Mouse (Mus musculus): Measurements from ENCODE around the gene Zic4.

Gene Zic4

GRCm38 (mm10) chr9:91361856-91362601, at the start of gene Zic4:
Gene Zic4, plus strand, starts transcription at chr9:91362413.
- no peak for DNase-seq

- no peak for DNase-seq
These were observed 14.6 kb upstream of the Zic4 start for GRCm38 (mm10) chr9:91347591-91347990.

GRCm38 (mm10) chr9:91348746-91349145, 13.5 kb upstream of the Zic4 start:
- no peak for DNase-seq

- no peak for DNase-seq
These were observed 11.9 kb upstream of the Zic4 start for GRCm38 (mm10) chr9:91350211-91350791.

GRCm38 (mm10) chr9:91350861-91351291, 11.3 kb upstream of the Zic4 start:
- no peak for DNase-seq

- DNase-seq, result no peak
These were observed 10.9 kb upstream of the Zic4 start for GRCm38 (mm10) chr9:91351361-91351760.

GRCm38 (mm10) chr9:91351961-91352411, 10.2 kb upstream of the Zic4 start:
- no peak for DNase-seq

GRCm38 (mm10) chr9:91352786-91353185, 9.4 kb upstream of the Zic4 start:
- DNase-seq, result no peak

- no peak for DNase-seq
These were observed 8.4 kb upstream of the Zic4 start for GRCm38 (mm10) chr9:91353551-91354433.

GRCm38 (mm10) chr9:91354434-91355269, 7.6 kb upstream of the Zic4 start:
- DNase-seq, result no peak

GRCm38 (mm10) chr9:91355270-91355589, 7.0 kb upstream of the Zic4 start:
- no peak for DNase-seq

- no peak for DNase-seq
These were observed 6.4 kb upstream of the Zic4 start for GRCm38 (mm10) chr9:91355629-91356352.

- DNase-seq, result no peak
These were observed 5.9 kb upstream of the Zic4 start for GRCm38 (mm10) chr9:91356353-91356740.

GRCm38 (mm10) chr9:91357321-91357720, 4.9 kb upstream of the Zic4 start:
- no peak for DNase-seq

GRCm38 (mm10) chr9:91358851-91359687, 3.1 kb upstream of the Zic4 start:
- no peak for DNase-seq

- no peak for DNase-seq
These were observed 1.8 kb upstream of the Zic4 start for GRCm38 (mm10) chr9:91360151-91361032.

GRCm38 (mm10) chr9:91361033-91361855, 969 bp upstream of the Zic4 start:
- no peak for DNase-seq

GRCm38 (mm10) chr9:91363011-91363730, 958 bp downstream of the Zic4 start:
- DNase-seq, result no peak

GRCm38 (mm10) chr9:91363814-91364126, 1.6 kb downstream of the Zic4 start:
- DNase-seq, result no peak

Data from kidney, adult 18-20 months (tissue).